Mouse (Mus musculus): ENCODE measurements at regions not wholly inside any gene's neighbourhood (a gene's known extent, or its start where the extent isn't known, plus 50 kb on each side); places are given as distances from the start of the nearest gene placed in this dataset.
"Not testable (repeated sequence)": the region's sequence is repeated elsewhere in the genome, so short reads cannot be mapped to it uniquely, and the experiment has no call there.

- DNase-seq (ENCODE audit: low read depth, low spot score) = no peak
Measured at GRCm38 (mm10) chr17:13488608-13489324, 134.4 kb downstream of the Tcp10c start.

- DNase-seq (ENCODE audit: low read depth, low spot score) = not testable (repeated sequence)
Measured at GRCm38 (mm10) chr17:13492239-13492638, 137.9 kb downstream of the Tcp10c start.

- DNase-seq (ENCODE audit: low read depth, low spot score) = not testable (repeated sequence)
Measured at GRCm38 (mm10) chr17:13492649-13493277, 138.4 kb downstream of the Tcp10c start.

- DNase-seq (ENCODE audit: low read depth, low spot score) = not testable (repeated sequence)
Measured at GRCm38 (mm10) chr17:13493866-13494265, 139.5 kb downstream of the Tcp10c start.

GRCm38 (mm10) chr17:13494475-13494874, 140.1 kb downstream of the Tcp10c start:
- not testable (repeated sequence) for DNase-seq (ENCODE audit: low read depth, low spot score)

GRCm38 (mm10) chr17:13504365-13504764, 150.0 kb downstream of the Tcp10c start:
- DNase-seq (ENCODE audit: low read depth, low spot score) = not testable (repeated sequence)

- DNase-seq (ENCODE audit: low read depth, low spot score) = not testable (repeated sequence)
Measured at GRCm38 (mm10) chr17:13504827-13505268, 150.5 kb downstream of the Tcp10c start.

- not testable (repeated sequence) for DNase-seq (ENCODE audit: low read depth, low spot score)
Measured at GRCm38 (mm10) chr17:13507397-13508063, 153.2 kb downstream of the Tcp10c start.

GRCm38 (mm10) chr17:13519409-13520201, 165.2 kb downstream of the Tcp10c start:
- DNase-seq (ENCODE audit: low read depth, low spot score) = not testable (repeated sequence)

GRCm38 (mm10) chr17:13532579-13532978, 178.2 kb downstream of the Tcp10c start:
- DNase-seq (ENCODE audit: low read depth, low spot score) = not testable (repeated sequence)

GRCm38 (mm10) chr17:13540446-13541241, 186.3 kb downstream of the Tcp10c start:
- DNase-seq (ENCODE audit: low read depth, low spot score) = no peak

GRCm38 (mm10) chr17:13541249-13541648, 186.9 kb downstream of the Tcp10c start:
- no peak for DNase-seq (ENCODE audit: low read depth, low spot score)

- DNase-seq (ENCODE audit: low read depth, low spot score) = no peak
Measured at GRCm38 (mm10) chr17:13542261-13542660, 187.9 kb downstream of the Tcp10c start.

- no peak for DNase-seq (ENCODE audit: low read depth, low spot score)
Measured at GRCm38 (mm10) chr17:13542856-13543255, 188.5 kb downstream of the Tcp10c start.

- DNase-seq (ENCODE audit: low read depth, low spot score) = no peak
Measured at GRCm38 (mm10) chr17:13544036-13544795, 189.8 kb downstream of the Tcp10c start.

GRCm38 (mm10) chr17:13546249-13546648, 191.9 kb downstream of the Tcp10c start:
- DNase-seq (ENCODE audit: low read depth, low spot score) = no peak

GRCm38 (mm10) chr17:13546669-13547085, 192.3 kb downstream of the Tcp10c start:
- no peak for DNase-seq (ENCODE audit: low read depth, low spot score)

GRCm38 (mm10) chr17:13547657-13548360, 193.4 kb downstream of the Tcp10c start:
- DNase-seq (ENCODE audit: low read depth, low spot score) = no peak

Measured in CD4-positive helper T cell, adult 2 months (primary cell).